Mouse (Mus musculus) B cell, adult 62 days (primary cell): Measurements from ENCODE around the gene Fbxo34. TPM values are rescaled to one million over a fixed set of nuclear protein-coding genes. Genes with fewer than 3 reads are reported as not detected.

Experiments
- total RNA-seq: library from RNA; stranded (reverse); gene quantifications from 4 replicates; pipeline ENCODE4 v1.2.4, GENCODE M21; 2023

The Fbxo34 gene
- 13.3 to 21.9 TPM (median 17.8 TPM) in 4 replicates for total RNA-seq

DNA sequence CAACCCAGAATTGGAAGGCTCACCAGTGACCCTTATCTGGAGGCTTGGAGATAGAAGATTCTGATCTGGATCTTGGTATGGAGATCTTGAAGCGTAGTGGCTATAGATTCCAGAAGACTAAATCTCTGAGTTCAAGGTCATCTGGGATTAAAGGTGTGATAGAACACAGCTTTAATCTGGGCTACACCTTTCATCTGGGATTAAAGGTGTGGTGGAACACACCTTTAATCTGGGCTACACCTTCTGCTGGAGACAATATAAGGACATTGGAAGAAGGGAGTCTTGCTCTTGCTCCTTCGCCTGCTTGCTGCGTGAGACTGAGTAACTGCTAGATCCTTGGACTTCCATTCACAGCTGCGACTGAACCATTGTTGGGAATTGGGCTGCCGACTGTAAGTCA, at the start of gene Fbxo34:
Fbxo34 (plus strand) TSS at position 301 of the 400 bp plus-strand sequence.

DNA sequence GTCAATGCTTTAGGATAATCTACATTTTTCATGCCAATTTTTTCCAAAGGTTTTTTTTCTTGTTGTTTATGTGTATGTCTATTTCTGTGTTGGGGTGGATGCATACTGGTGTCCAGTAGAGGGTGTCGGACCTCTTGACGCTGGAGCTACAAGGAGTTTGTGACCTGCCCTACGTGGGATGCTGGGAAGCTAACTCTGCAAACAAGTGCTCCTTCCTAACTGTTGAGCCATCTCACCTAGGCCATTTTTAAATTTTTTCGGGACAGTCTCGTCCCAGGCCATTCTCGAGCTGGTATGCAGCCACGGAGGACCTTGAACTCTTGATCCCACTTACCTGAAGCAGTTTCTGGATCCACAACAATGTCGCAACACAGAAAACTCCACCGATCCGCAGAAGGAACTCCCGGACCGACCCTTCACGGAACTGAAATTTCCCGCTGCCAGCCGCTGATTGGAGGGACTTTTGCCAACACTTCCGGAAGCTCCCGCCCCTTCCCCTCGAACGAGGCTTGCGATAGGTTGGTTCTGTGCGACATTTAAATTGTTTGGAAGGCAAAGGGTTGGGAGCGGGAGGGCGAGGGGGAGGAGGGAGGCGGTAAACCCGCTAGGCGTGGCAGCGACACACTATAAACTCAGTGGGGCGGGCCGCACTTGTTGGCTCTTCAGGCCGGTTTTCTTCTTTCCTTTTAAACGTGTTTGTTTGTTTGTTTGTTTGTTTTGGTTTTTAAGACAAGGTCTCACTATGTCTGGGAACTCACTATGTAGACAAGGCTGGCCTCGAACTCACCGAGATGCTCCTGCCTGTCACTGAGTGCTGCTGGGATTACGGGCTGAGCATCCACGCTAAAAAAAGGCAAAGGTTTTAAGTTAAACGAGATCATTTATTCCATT, 32.2 kb upstream of the Fbxo34 start, which contains the start of gene Dlgap5:
Dlgap5 (minus strand) TSS at position 633 of the 891 bp plus-strand sequence.

GRCm38 (mm10) chr14:47570549-47570948, 120.3 kb downstream of the Fbxo34 start, which contains the start of gene Atg14:
TSS of gene Atg14 (minus strand) at chr14:47570649.

Other genes starting within 250 kb of the Fbxo34 start
- gene Wdhd1, start 173.6 kb upstream of the Fbxo34 start, total RNA-seq, result 23.6 to 25.8 TPM (median 24.6 TPM) in 4 replicates
- gene Socs4, start 173.5 kb upstream of the Fbxo34 start, total RNA-seq, result 26.1 to 34.2 TPM (median 31.2 TPM) in 4 replicates
- 164 to 179 TPM (median 168 TPM) in 4 replicates for gene Mapk1ip1l, start 152.2 kb upstream of the Fbxo34 start, total RNA-seq
- gene Lgals3, start 82.7 kb upstream of the Fbxo34 start, total RNA-seq, result 4.4 to 10.4 TPM (median 6.0 TPM) in 4 replicates
- 2.9 to 10.2 TPM (median 8.7 TPM) in 4 replicates for gene Dlgap5, start 32.0 kb upstream of the Fbxo34 start, total RNA-seq
- 29.1 to 32.8 TPM (median 30.4 TPM) in 4 replicates for gene Atg14, start 120.2 kb downstream of the Fbxo34 start, total RNA-seq
- gene Ktn1, start 198.0 kb downstream of the Fbxo34 start, total RNA-seq, result 107 to 119 TPM (median 112 TPM) in 4 replicates